Mouse (Mus musculus) stomach, embryonic 16.5 days (tissue): Measurements from ENCODE around the gene Gm49776. TPM values are rescaled to one million over a fixed set of nuclear protein-coding genes. Genes with fewer than 3 reads are reported as not detected.

Experiments used
- ATAC-seq: fragments of 200-750 bp; cut with Nextera tagmentation; 2 replicates; pipeline ENCODE4 v1.8.0; 2017; ENCODE audit warnings: moderate number of reproducible peaks, moderate TSS enrichment; ENCODE audit not compliant: insufficient read depth, low FRiP score
- H3K27ac ChIP-seq: fragments of 300-500 bp; sonication (generic); 2 replicates; pipeline ENCODE4 v1.5.1; 2014; ENCODE audit warnings: low read length
- H3K27me3 ChIP-seq: fragments of 300-500 bp; sonication (generic); 2 replicates; pipeline ENCODE4 v1.6.1; 2014; ENCODE audit warnings: low read length, control low read depth, mixed read lengths; ENCODE audit not compliant: control insufficient read depth, insufficient read depth
- H3K36me3 ChIP-seq: fragments of 300-500 bp; sonication (generic); 2 replicates; pipeline ENCODE4 v1.6.1; 2014; ENCODE audit warnings: low read length; ENCODE audit not compliant: control insufficient read depth, insufficient read depth
- H3K4me1 ChIP-seq: fragments of 300-500 bp; sonication (generic); 2 replicates; pipeline ENCODE4 v1.6.1; 2014; ENCODE audit warnings: low read length, control low read depth, mixed read lengths; ENCODE audit not compliant: control insufficient read depth, insufficient read depth
- H3K4me2 ChIP-seq: fragments of 300-500 bp; sonication (generic); 2 replicates; pipeline ENCODE4 v1.6.1; 2014; ENCODE audit warnings: low read depth, low read length, mixed read lengths
- H3K4me3 ChIP-seq: fragments of 300-500 bp; sonication (generic); replicated peaks from 2 replicates; pipeline ENCODE4 v1.5.1; 2014; ENCODE audit warnings: mild to moderate bottlenecking, low read length
- H3K9ac ChIP-seq: fragments of 300-500 bp; sonication (generic); 2 replicates; pipeline ENCODE4 v1.6.1; 2014; ENCODE audit warnings: low read length
- H3K9me3 ChIP-seq: fragments of 300-500 bp; sonication (generic); replicated peaks from 2 replicates; pipeline ENCODE4 v1.6.1; 2016; ENCODE audit warnings: low read length, control low read depth; ENCODE audit not compliant: control insufficient read depth
- WGBS: fragments of 180-500 bp; shearing (Covaris S2); extraction: QIAGEN DNeasy Blood & Tissue Kit; methylation state at CpG from one replicate; pipeline ENCODE4 v1.1.7; 2014; 5-methylcytosine and 5-hydroxymethylcytosine counted together
- polyA plus RNA-seq: library from polyadenylated mRNA; unstranded; fragments of >200 nt; fragmentation: Nextera tagmentation; extraction: Ambion mirVana; gene quantifications from 2 replicates; pipeline ENCODE4 v1.2.1, GENCODE M21; 2015

Gm49776 gene
- polyA plus RNA-seq, 1 experiment from 2014 or later = not detected

DNA sequence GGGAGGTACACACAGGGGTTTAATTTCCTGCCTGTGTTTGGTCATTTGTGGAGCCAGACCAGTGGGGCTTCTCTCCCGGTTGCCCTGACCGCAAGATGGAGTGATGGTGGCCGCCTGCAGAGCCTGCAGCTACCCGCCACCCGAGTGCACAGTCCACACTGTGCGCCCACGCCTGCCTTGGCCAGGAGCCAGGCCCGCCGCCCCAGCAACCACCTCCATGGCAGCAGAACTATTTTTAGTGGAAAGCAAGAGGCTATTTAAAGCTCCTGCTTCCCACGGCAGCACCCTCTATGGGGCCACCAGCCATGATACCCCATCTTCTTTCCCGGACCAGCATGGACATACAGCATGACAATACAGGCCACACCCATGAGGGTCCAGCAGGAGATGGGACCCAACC is 28.5 kb downstream of the Gm49776 start:
- Histone ChIP-seq H3K4me2 (peak overlapping the region; percentile 3; the same call in 1 of the 2 replicates), H3K27me3 (no peaks in the 10 kb centered on the region), H3K4me3 (no peak overlapping the region), H3K9ac (no peak overlapping the region), H3K9me3 (no peaks in the 10 kb centered on the region), H3K36me3 (peaks cover 8% of the 10 kb centered on the region; the same call in 1 of the 2 replicates), H3K4me1 (peaks cover 25% of the 10 kb centered on the region), H3K27ac (no peak overlapping the region; the same call in 1 of the 2 replicates)
- ATAC-seq = no peak; the same call in 1 of the 2 replicates
- WGBS = 57% methylated on average over 11 of the region's 11 CpGs

GRCm38 (mm10) chr16:18228856-18229255 is 29.3 kb downstream of the Gm49776 start:
- no peak overlapping the region for H3K4me3 ChIP-seq
- no peak overlapping the region for H3K27ac ChIP-seq
- no peaks in the 10 kb centered on the region for H3K27me3 ChIP-seq
- no peak overlapping the region for H3K9ac ChIP-seq
- H3K4me1 ChIP-seq = peaks cover 20% of the 10 kb centered on the region
- ATAC-seq = no peak
- no peaks in the 10 kb centered on the region for H3K9me3 ChIP-seq
- no peak overlapping the region for H3K4me2 ChIP-seq
- 93% methylated on average over 4 of the region's 4 CpGs for WGBS
- peaks cover 13% of the 10 kb centered on the region; the same call in 1 of the 2 replicates for H3K36me3 ChIP-seq

DNA sequence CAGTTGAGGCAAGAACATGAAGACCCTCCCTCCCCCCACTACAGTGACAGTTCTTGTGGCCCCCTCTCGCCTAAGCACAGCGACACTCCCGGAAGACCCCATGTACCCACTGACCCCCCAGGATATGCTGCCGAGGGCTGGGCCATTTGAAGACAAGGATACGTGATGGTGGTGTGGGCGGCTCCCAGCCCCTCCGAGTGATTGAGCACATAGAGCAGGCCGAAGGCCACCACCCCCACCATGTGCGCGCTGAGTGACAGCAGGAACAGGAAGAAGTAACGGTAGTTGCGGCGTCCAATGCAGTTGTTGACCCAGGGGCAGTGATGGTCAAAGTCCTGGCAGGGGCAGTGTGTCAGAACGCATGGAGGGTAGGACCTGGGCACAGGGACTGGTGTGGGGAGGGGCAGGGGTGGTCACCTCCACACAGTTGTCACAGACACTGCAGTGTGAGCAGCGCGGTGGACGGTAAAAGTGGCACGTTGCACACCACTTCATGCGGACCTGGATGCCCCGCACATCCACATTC is 30.2 kb downstream of the Gm49776 start:
- Histone ChIP-seq H3K36me3 (peaks cover 13% of the 10 kb centered on the region; the same call in 1 of the 2 replicates), H3K4me2 (no peak overlapping the region)
- WGBS = 92% methylated on average over 20 of the region's 20 CpGs

GRCm38 (mm10) chr16:18227187-18227586 is 30.9 kb downstream of the Gm49776 start:
- peaks cover 13% of the 10 kb centered on the region; the same call in 1 of the 2 replicates for H3K36me3 ChIP-seq
- no peaks in the 10 kb centered on the region for H3K9me3 ChIP-seq
- H3K9ac ChIP-seq = no peak overlapping the region
- peaks cover 11% of the 10 kb centered on the region for H3K4me1 ChIP-seq
- 93% methylated on average over 13 of the region's 13 CpGs for WGBS
- no peak overlapping the region for H3K4me2 ChIP-seq
- no peaks in the 10 kb centered on the region for H3K27me3 ChIP-seq
- no peak for ATAC-seq
- no peak overlapping the region for H3K4me3 ChIP-seq
- H3K27ac ChIP-seq = no peak overlapping the region

More for the DNA sequence above, 30.2 kb downstream of the Gm49776 start:
- Histone ChIP-seq H3K4me3 (no peak overlapping the region), H3K27ac (no peak overlapping the region), H3K9ac (no peak overlapping the region), H3K27me3 (no peaks in the 10 kb centered on the region), H3K4me1 (peaks cover 11% of the 10 kb centered on the region), H3K9me3 (no peaks in the 10 kb centered on the region)
- no peak for ATAC-seq

GRCm38 (mm10) chr16:18222188-18222587 is 35.9 kb downstream of the Gm49776 start:
- ATAC-seq = no peak
- H3K27ac ChIP-seq = no peak overlapping the region
- H3K4me3 ChIP-seq = no peak overlapping the region
- 81% methylated on average over 11 of the region's 11 CpGs for WGBS
- no peaks in the 10 kb centered on the region for H3K9me3 ChIP-seq
- H3K27me3 ChIP-seq = no peaks in the 10 kb centered on the region
- H3K4me1 ChIP-seq = peaks cover 9% of the 10 kb centered on the region
- peaks cover 13% of the 10 kb centered on the region; the same call in 1 of the 2 replicates for H3K36me3 ChIP-seq
- H3K4me2 ChIP-seq = no peak overlapping the region
- no peak overlapping the region for H3K9ac ChIP-seq

- H3K36me3 ChIP-seq = peaks cover 11% of the 10 kb centered on the region; the same call in 1 of the 2 replicates
- WGBS = 75% methylated on average over 11 of the region's 11 CpGs
- H3K4me3 ChIP-seq = no peak overlapping the region
- no peaks in the 10 kb centered on the region for H3K27me3 ChIP-seq
- H3K4me2 ChIP-seq = no peak overlapping the region
- ATAC-seq = no peak
- H3K4me1 ChIP-seq = peaks cover 9% of the 10 kb centered on the region
- no peak overlapping the region for H3K9ac ChIP-seq
- no peak overlapping the region for H3K27ac ChIP-seq
- no peaks in the 10 kb centered on the region for H3K9me3 ChIP-seq
Observed at GRCm38 (mm10) chr16:18221543-18221898, 36.6 kb downstream of the Gm49776 start.

- H3K36me3 ChIP-seq = peaks cover 8% of the 10 kb centered on the region; the same call in 1 of the 2 replicates
- no peak for ATAC-seq
- H3K9me3 ChIP-seq = no peaks in the 10 kb centered on the region
- no peak overlapping the region for H3K9ac ChIP-seq
- WGBS = 85% methylated on average over 6 of the region's 6 CpGs
- no peak overlapping the region for H3K4me2 ChIP-seq
- H3K4me3 ChIP-seq = no peak overlapping the region
- no peaks in the 10 kb centered on the region for H3K27me3 ChIP-seq
- H3K4me1 ChIP-seq = peaks cover 9% of the 10 kb centered on the region
- no peak overlapping the region for H3K27ac ChIP-seq
Observed at GRCm38 (mm10) chr16:18220856-18221542, 37.1 kb downstream of the Gm49776 start.

DNA sequence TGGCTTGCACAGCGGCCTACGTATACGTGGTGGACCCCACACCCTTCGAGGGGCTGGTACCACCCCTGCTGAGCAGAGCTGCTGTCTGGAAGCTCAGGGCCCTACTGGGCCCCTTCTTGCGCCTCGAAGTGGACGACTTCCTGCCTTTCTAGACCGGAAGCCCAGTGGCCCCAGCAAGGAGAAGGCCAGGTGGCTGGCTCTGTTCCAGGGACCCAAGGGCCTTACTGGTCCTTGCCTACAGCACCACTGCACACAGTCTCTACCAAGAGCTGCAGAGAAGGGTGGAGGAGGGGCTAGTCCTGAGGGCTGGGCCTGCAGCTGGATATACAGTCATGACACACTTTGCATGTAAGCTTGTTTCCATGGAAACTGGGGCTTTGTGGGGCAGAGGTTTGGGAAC is 38.1 kb downstream of the Gm49776 start:
- H3K4me2 ChIP-seq = no peak overlapping the region
- H3K9me3 ChIP-seq = no peaks in the 10 kb centered on the region
- H3K9ac ChIP-seq = peak overlapping the region; percentile 3; the same call in 1 of the 2 replicates
- peaks cover 8% of the 10 kb centered on the region; the same call in 1 of the 2 replicates for H3K36me3 ChIP-seq
- H3K27me3 ChIP-seq = no peaks in the 10 kb centered on the region
- no peak overlapping the region for H3K4me3 ChIP-seq
- peak; percentile 75 for ATAC-seq
- H3K27ac ChIP-seq = peak overlapping the region; percentile 30; the same call in 1 of the 2 replicates
- 36% methylated on average over 8 of the region's 8 CpGs for WGBS
- peaks cover 9% of the 10 kb centered on the region for H3K4me1 ChIP-seq

DNA sequence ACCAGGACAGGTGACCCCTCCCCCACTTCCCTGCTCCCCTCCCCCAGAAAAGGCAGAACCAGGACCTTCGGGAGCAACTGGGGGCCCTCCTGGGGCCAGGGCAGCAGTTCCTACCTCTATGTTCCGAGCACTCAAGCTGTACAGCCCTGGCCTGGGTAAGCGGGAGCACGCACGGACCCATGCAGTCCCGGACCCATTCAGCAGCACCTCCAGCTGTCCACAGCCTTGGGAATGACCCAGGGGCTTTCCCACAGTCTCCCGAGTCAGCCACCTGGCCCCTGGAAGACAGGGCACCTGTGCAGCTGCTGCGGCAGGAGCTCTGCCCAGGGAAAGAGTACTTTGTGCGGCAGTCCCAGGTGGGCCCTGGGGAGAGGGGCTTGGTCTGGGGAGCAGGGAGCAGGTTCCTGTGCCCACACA is 39.5 kb downstream of the Gm49776 start:
- no peak overlapping the region for H3K9ac ChIP-seq
- H3K27ac ChIP-seq = no peak overlapping the region
- peaks cover 9% of the 10 kb centered on the region for H3K4me1 ChIP-seq
- no peak overlapping the region for H3K4me2 ChIP-seq
- 70% methylated on average over 9 of the region's 9 CpGs for WGBS
- no peaks in the 10 kb centered on the region for H3K27me3 ChIP-seq
- no peak overlapping the region for H3K4me3 ChIP-seq
- H3K36me3 ChIP-seq = no peaks in the 10 kb centered on the region
- H3K9me3 ChIP-seq = no peaks in the 10 kb centered on the region
- no peak for ATAC-seq
